Mouse (Mus musculus) intestine, embryonic 14.5 days (tissue): ENCODE measurements around the gene Hoxd10. TPM values are rescaled to one million over a fixed set of nuclear protein-coding genes. Genes with fewer than 3 reads are reported as not detected.

Experiments
- ATAC-seq: fragments of 200-750 bp; cut with Nextera tagmentation; replicated peaks from 2 replicates; pipeline ENCODE4 v1.8.0; 2017; ENCODE audit warnings: low read depth, moderate number of reproducible peaks, moderate TSS enrichment, moderate library complexity; ENCODE audit not compliant: low FRiP score, low TSS enrichment
- DNase-seq: peaks from one replicate; pipeline ENCODE4 v3.0.0-alpha.2; 2018; ENCODE audit warnings: low spot score
- H3K27ac ChIP-seq: fragments of 300-500 bp; sonication (generic); 2 replicates; pipeline ENCODE4 v1.5.1; 2014; ENCODE audit warnings: low read depth, mild to moderate bottlenecking, control low read depth
- H3K27me3 ChIP-seq: fragments of 300-500 bp; sonication (generic); replicated peaks from 2 replicates; pipeline ENCODE4 v1.6.1; 2014; ENCODE audit warnings: low read length, control low read depth; ENCODE audit not compliant: control insufficient read depth, insufficient read depth
- H3K36me3 ChIP-seq: fragments of 300-500 bp; sonication (generic); 2 replicates; pipeline ENCODE4 v1.6.1; 2014; ENCODE audit warnings: low read length, control low read depth; ENCODE audit not compliant: control insufficient read depth, insufficient read depth
- H3K4me1 ChIP-seq: fragments of 300-500 bp; sonication (generic); replicated peaks from 2 replicates; pipeline ENCODE4 v1.6.1; 2014; ENCODE audit warnings: low read length, control low read depth, mixed read lengths; ENCODE audit not compliant: control insufficient read depth, insufficient read depth
- H3K4me2 ChIP-seq: fragments of 300-500 bp; sonication (generic); 2 replicates; pipeline ENCODE4 v1.6.1; 2014; ENCODE audit warnings: low read length
- H3K4me3 ChIP-seq: fragments of 300-500 bp; sonication (generic); 2 replicates; pipeline ENCODE4 v1.5.1; 2014; ENCODE audit warnings: low read depth, low read length, control low read depth, mixed read lengths
- H3K9ac ChIP-seq: fragments of 300-500 bp; sonication (generic); 2 replicates; pipeline ENCODE4 v1.6.1; 2014; ENCODE audit warnings: mild to moderate bottlenecking, low read length
- H3K9me3 ChIP-seq: fragments of 300-500 bp; sonication (generic); 2 replicates; pipeline ENCODE4 v1.6.1; 2016; ENCODE audit warnings: low read length, control low read depth; ENCODE audit not compliant: control insufficient read depth
- WGBS: fragments of 180-500 bp; shearing (Covaris S2); extraction: QIAGEN DNeasy Blood & Tissue Kit; methylation state at CpG from one replicate; pipeline ENCODE4 v1.1.7; 2014; 5-methylcytosine and 5-hydroxymethylcytosine counted together
- polyA plus RNA-seq: library from polyadenylated mRNA; unstranded; fragments of >200 nt; fragmentation: Nextera tagmentation; extraction: Ambion mirVana; gene quantifications from 2 replicates; pipeline ENCODE4 v1.2.1, GENCODE M21; 2014

The Hoxd10 gene
- polyA plus RNA-seq, 1 experiment from 2014 or later, result 7.8 TPM

DNA sequence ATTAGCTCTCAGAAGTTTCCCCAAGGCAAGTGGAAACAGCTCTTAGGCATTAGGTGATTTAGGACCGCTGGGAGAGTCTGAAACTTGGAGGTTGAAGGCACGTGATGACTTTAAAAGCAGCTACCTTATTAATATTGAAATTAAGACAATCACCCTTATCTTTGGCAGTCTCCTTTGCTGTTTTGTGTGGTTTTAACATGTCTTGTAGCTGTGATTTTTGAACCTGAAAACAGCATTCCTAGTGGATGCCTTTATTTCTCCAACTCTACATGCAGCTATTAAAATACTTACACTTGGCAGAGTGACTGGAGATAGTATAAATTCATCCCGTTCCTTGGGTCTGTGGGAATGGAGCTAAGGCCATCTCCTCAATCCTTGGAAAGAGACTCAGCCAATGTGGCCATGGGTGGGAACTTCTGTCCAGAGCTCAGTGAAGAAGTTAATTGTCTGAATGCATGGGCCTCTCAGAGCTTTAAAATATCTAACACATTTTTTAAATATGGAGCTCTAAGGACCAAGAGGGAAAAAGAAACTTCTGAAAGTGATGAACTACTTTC lies 21.0 kb upstream of the Hoxd10 start:
- peaks cover 6% of the 10 kb centered on the region; the same call in 1 of the 2 replicates for H3K4me1 ChIP-seq
- no peak overlapping the region for H3K9ac ChIP-seq
- DNase-seq (peak; percentile 54), ATAC-seq (no peak)
- WGBS, result 5% methylated on average over 3 of the region's 3 CpGs
- H3K36me3 ChIP-seq, result no peaks in the 10 kb centered on the region
- H3K9me3 ChIP-seq, result no peaks in the 10 kb centered on the region
- H3K4me2 ChIP-seq, result no peak overlapping the region
- peaks cover 100% of the 10 kb centered on the region for H3K27me3 ChIP-seq
- no peak overlapping the region for H3K27ac ChIP-seq
- no peak overlapping the region for H3K4me3 ChIP-seq

DNA sequence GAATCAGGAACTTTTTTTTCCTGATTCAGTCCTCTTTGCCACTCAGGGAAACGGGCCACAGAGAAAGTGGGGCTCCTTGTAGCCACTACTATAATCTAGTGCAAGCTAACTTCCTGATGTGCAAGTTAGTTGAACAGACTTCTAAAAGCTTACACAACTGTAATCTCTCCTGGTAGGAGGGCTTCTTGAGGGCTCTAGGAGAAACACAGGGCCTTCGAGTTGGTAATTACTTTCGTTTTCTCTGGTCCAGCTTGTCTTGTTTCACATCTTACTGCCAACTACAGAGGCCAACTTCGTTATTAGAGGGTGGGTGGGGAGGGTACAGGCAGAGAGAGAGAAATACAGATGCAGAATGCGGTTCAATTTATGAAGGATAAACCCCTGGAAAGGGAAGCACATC lies 19.9 kb upstream of the Hoxd10 start:
- Histone ChIP-seq H3K27me3 (peaks cover 100% of the 10 kb centered on the region), H3K4me3 (no peak overlapping the region), H3K36me3 (no peaks in the 10 kb centered on the region), H3K27ac (no peak overlapping the region), H3K9me3 (no peaks in the 10 kb centered on the region), H3K4me2 (no peak overlapping the region), H3K4me1 (peaks cover 6% of the 10 kb centered on the region; the same call in 1 of the 2 replicates), H3K9ac (no peak overlapping the region)
- 15% methylated on average over 5 of the region's 5 CpGs for WGBS
- DNase-seq, result peak; percentile 68
- ATAC-seq, result no peak

DNA sequence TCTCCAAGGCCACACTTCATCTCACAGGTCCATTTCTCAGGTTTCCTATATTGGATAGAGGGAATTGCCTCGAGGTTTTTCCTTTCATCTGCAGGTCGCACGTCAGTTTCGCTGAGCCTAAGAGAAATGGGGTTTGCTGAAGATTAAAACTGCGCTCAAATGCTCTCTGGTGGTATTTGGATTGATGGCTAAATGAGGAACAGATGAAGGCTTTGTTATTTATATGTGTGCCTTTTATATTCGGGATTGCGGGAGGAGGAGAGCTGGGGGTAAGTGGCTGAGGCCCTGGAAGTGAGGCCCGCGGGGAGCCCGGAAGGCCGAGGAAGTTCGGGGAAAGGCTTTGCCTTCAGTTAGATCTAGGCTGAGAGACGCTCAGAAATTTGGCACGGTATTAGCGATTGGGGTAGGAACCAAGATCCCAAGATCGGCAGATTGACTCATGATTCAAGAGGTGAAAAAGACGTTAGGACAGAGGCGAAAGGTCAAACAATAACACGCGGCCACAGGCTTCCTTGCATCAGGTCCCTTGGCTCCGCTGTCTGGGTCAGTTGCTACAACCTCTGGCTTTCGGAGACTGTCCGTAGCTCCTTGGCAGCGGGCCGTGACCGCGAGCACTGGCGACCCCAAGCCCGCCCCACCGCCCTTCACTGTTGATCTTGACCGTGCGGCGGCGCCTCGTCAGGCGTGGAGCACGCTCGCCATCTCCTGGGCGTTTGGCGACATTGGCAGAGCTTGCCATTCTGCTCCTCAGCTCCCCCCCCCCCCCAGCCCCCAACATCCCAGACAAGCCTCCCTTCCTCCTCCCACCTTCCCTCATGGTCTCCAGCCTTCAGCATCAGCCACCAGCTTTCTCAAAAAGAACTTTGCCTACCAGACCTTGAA lies 19.0 kb upstream of the Hoxd10 start:
- Histone ChIP-seq H3K9ac (no peak overlapping the region), H3K27me3 (peaks cover 100% of the 10 kb centered on the region), H3K27ac (no peak overlapping the region), H3K9me3 (no peaks in the 10 kb centered on the region), H3K4me1 (peaks cover 5% of the 10 kb centered on the region; the same call in 1 of the 2 replicates), H3K36me3 (no peaks in the 10 kb centered on the region), H3K4me2 (peak overlapping the region; percentile 47), H3K4me3 (peak overlapping the region; percentile 28)
- ATAC-seq (no peak; the same call in 1 of the 2 replicates), DNase-seq (peak; percentile 79)
- 3% methylated on average over 40 of the region's 40 CpGs for WGBS

DNA sequence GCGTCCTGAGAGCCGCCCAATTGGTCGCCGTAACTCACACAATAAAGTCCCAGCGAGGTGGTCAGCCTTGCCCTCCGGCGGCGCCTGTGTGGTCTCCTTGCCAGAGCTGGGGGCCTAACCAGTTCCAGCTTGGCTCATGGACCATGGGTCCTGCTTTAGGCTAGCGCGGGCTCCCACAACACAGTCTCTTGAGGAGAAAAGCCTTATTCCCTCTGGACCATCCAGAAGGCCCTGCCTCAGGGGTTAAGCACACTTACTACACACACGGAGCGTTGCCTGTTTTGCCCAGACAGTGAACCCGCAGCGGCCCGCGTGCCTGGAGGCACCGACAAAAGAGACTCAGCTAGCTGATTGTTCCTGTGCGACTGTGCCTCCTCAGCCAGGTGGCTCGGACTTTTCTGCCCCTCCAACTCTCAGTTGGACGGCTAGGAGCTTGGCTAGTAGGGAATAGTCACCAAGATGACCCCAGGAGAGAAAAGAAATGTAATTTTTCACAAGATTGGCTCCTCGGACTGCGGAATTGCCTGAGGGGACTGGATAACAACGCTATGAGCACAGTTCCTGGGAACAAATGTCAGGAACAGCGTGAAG lies 17.8 kb upstream of the Hoxd10 start:
- Histone ChIP-seq H3K27me3 (peaks cover 100% of the 10 kb centered on the region), H3K4me3 (no peak overlapping the region), H3K27ac (no peak overlapping the region), H3K36me3 (no peaks in the 10 kb centered on the region), H3K4me2 (no peak overlapping the region), H3K9ac (no peak overlapping the region), H3K4me1 (no peaks in the 10 kb centered on the region), H3K9me3 (no peaks in the 10 kb centered on the region)
- ATAC-seq (no peak), DNase-seq (peak; percentile 62)
- WGBS, result 5% methylated on average over 24 of the region's 24 CpGs

DNA sequence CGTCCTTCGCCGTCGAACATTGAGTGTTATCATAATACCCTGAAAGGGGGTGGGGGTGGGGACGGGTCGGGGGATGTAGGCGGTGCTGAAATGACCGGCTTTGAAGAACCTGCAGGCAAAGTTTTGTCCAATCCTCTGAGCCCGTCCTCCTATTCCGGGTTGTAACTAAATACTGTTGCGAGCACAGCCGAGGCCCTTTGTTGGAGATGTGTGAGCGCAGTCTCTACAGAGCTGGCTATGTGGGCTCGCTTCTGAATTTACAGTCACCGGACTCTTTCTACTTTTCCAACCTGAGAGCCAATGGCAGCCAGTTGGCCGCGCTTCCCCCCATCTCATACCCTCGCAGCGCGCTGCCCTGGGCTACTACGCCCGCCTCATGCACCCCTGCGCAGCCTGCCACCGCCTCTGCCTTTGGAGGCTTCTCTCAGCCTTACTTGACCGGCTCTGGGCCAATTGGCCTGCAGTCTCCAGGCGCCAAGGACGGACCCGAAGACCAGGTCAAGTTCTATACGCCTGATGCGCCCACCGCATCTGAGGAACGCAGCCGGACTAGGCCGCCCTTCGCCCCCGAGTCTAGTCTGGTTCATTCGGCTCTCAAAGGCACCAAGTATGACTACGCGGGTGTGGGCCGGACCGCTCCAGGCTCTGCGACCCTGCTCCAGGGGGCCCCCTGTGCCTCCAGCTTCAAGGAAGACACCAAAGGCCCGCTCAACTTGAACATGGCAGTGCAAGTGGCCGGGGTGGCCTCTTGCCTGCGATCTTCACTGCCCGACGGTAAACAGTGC lies 16.7 kb upstream of the Hoxd10 start, which contains the start of gene Hoxd12:
Gene Hoxd12, plus strand, starts transcription at position 133 of the 785 bp plus-strand sequence.
- Histone ChIP-seq H3K9ac (no peak within 1 kb of the TSS), H3K9me3 (no peaks in the 10 kb centered on the region), H3K36me3 (no peaks in the 10 kb centered on the region), H3K27ac (no peak within 1 kb of the TSS), H3K27me3 (peaks cover 100% of the 10 kb centered on the region), H3K4me1 (no peaks in the 10 kb centered on the region), H3K4me2 (peak within 1 kb of the TSS; percentile 18; the same call in 1 of the 2 replicates), H3K4me3 (no peak within 1 kb of the TSS; the same call in 1 of the 2 replicates)
- ATAC-seq (no peak), DNase-seq (peak; percentile 68)
- 2% methylated on average over 47 of the region's 47 CpGs for WGBS

DNA sequence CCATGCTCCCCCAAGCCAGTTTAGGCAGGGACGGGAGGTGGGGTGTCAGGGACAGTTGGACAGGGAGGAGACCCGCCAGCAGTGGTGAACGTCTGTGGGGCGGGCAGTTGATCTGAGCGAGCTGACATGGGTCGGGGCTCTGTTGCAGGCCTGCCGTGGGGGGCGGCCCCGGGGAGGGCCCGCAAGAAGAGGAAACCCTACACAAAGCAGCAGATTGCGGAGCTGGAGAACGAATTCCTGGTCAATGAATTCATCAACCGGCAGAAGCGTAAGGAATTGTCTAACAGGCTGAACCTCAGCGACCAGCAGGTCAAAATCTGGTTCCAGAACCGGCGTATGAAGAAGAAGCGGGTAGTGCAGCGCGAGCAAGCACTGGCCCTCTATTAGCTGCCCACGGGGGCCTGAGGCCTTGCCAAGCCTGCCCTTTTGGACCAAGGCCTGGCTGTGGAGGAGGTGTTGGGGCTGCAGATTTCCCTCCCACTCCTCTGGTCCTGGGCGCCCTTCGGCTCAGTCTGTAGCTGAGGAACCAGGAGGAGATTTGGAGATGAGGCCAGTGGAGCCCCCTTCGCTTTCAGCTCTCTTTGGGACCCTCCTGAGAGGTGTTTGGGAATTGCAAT lies 15.9 kb upstream of the Hoxd10 start:
- Histone ChIP-seq H3K36me3 (no peaks in the 10 kb centered on the region), H3K27me3 (peaks cover 100% of the 10 kb centered on the region), H3K4me2 (peak overlapping the region; percentile 18; the same call in 1 of the 2 replicates), H3K27ac (no peak overlapping the region), H3K4me1 (no peaks in the 10 kb centered on the region), H3K9me3 (no peaks in the 10 kb centered on the region), H3K9ac (no peak overlapping the region), H3K4me3 (no peak overlapping the region; the same call in 1 of the 2 replicates)
- 3% methylated on average over 24 of the region's 24 CpGs for WGBS
- no peak for DNase-seq
- no peak for ATAC-seq

DNA sequence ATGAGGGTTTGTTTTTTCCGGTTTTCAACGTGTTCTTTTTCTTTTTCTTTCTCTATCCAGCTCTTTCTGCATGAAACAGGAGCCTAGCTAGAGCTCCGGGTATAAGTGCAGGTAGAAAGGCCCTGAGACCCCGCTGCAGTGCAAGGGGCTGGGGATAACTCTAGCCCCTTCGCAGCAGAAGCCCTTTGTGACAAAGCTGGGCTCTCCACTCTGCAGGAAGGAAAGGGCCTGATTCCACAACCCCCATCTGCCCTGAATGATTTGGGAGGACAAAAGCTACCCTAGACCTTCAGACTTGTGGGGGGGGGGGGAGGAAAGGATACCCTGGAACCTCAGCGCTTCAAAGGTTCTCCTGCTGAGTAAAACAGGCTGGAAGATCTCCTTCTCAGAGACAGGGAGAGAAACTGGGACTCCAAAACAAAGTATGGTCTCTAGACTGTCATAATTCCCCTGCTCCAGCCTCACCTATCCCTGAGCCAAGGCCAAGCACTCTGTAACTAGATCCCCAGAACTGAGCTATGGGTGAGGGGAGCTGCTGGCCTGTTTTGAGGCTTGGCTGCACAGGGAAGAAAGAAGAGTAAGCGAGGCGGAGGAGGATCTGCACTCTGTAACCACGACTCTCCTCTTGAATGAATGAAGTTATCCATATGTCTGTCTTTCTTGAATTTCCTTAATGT lies 15.2 kb upstream of the Hoxd10 start:
- Histone ChIP-seq H3K4me1 (no peaks in the 10 kb centered on the region), H3K27ac (no peak overlapping the region), H3K4me2 (peak overlapping the region; percentile 18; the same call in 1 of the 2 replicates), H3K27me3 (peaks cover 100% of the 10 kb centered on the region), H3K4me3 (no peak overlapping the region), H3K36me3 (no peaks in the 10 kb centered on the region), H3K9me3 (no peaks in the 10 kb centered on the region), H3K9ac (no peak overlapping the region)
- DNase-seq (peak; percentile 56), ATAC-seq (no peak)
- WGBS, result 6% methylated on average over 9 of the region's 9 CpGs
